Mouse (Mus musculus): ENCODE data around the gene Bmyc. TPM values are rescaled to one million over a fixed set of nuclear protein-coding genes. Genes with fewer than 3 reads are reported as not detected.
"Not testable (repeated sequence)": the region's sequence is repeated elsewhere in the genome, so short reads cannot be mapped to it uniquely, and the experiment has no call there.

Bmyc gene
- total and polyA plus RNA-seq, 2 experiments, result 1.0 to 4.7 TPM

DNA sequence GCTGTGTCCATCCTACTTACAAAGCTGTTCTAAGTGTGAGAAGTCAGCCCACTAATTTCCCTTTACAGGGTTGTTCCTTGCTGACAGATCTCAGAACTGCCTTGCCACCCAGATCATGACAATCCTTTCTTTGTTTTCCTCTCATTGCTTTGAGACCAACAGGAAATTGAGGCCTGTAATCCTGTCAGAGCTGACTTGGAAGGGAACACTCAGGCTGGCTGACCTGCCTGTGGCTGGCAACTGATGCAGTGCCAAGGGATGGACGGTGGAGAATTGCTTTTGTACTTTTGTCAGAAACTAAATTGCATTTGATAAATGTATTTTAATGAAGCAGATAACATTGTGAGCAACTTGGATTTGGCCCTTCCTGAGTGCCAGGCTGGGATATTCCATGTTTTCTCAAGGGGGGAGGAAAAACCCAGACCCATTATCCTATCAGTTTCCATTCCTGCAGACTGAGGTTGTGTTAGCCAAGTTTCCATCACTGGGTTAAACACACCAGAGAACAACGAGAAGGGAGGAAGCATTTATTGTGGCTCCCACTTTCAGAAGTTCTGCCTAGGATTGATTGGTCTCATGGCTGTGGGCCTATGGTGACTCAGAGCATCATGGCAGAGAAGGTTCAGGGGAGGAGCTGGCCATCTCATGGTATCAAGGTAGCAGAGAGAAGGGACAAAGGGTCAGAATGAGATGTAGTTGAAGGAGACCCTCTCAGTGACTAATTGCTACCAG, 26.8 kb downstream of the Bmyc start:
- Histone ChIP-seq H3K9ac (ENCODE audit: low read depth, low read length) (no peak overlapping the region), H3K79me2 (ENCODE audit: control insufficient read depth, insufficient read depth, low read length) (no peaks in the 10 kb centered on the region), H3K4me1 (ENCODE audit: control insufficient read depth, insufficient read depth, low read length) (no peaks in the 10 kb centered on the region), H3K36me3 (ENCODE audit: control insufficient read depth, insufficient read depth, low read length) (no peaks in the 10 kb centered on the region), H3K27ac (replicated peaks; ENCODE audit: insufficient read depth, low read depth, low read length) (no peak overlapping the region), H3K27me3 (ENCODE audit: control insufficient read depth, insufficient read depth, low read length) (no peaks in the 10 kb centered on the region), H3K4me3 (ENCODE audit: insufficient read depth, low read depth, low read length) (no peak overlapping the region)
- no peak for DNase-seq (ENCODE audit: extremely low read depth, low read depth, low spot score)
- 62% methylated on average over 2 of the region's 2 CpGs for WGBS
- TF ChIP-seq POLR2A (IDR thresholded peaks at IDR 0.05; ENCODE audit: extremely low read depth, insufficient read depth, low read length) (no peak), CTCF (IDR thresholded peaks at IDR 0.05; ENCODE audit: low read depth, low read length) (no peak)

DNA sequence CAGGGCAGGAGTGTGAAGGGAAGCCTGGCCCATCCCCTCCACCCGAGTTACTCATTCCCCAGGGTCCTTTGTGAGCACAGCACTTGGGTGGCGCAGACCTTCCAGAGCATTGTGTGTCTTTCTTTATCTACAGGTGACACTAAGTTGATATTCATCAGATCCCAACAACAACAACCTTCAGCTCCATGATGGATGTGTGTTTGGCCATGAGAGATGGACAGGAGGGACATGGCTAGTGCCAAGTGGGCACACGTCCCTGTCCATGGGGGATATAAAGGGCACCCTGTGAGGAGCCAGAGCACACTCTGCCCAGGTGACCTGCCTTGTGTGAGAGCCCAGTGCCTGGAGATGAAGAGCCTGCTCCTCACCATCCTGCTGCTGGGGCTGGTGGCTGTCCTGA, 30.2 kb downstream of the Bmyc start, which contains the start of gene Obp2b:
Gene Obp2b (plus strand): TSS at position 301 of the 400 bp plus-strand sequence.
- DNase-seq (ENCODE audit: extremely low read depth, low read depth, low spot score); H3K9ac ChIP-seq (ENCODE audit: low read depth, low read length); H3K27ac ChIP-seq (replicated peaks; ENCODE audit: insufficient read depth, low read depth, low read length); H3K4me3 ChIP-seq (ENCODE audit: insufficient read depth, low read depth, low read length); H3K4me1 ChIP-seq (ENCODE audit: control insufficient read depth, insufficient read depth, low read length); H3K27me3 ChIP-seq (ENCODE audit: control insufficient read depth, insufficient read depth, low read length); H3K36me3 ChIP-seq (ENCODE audit: control insufficient read depth, insufficient read depth, low read length); H3K79me2 ChIP-seq (ENCODE audit: control insufficient read depth, insufficient read depth, low read length): not testable (repeated sequence)
- 62% methylated on average over 3 of the region's 3 CpGs for WGBS

DNA sequence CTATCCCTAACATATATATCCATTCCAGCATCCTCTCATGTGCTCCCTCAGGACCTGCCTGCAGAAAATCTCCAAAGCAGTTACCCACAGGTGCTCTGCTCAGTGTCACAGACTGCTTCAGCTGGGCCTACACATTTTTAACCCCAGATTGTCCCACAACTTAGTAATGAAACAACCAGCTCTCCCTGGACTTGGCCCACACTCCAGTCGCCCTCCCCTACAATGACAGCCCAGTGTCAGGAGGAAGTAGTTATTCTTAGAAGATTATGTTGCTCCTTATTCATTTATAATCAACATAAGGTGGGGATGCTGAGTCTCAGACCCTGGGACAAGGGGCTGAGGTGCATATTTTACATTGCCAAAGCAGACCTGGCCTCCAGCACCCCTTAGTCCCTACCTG, 35.1 kb downstream of the Bmyc start:
- no peak overlapping the region for H3K4me3 ChIP-seq (ENCODE audit: insufficient read depth, low read depth, low read length)
- no peaks in the 10 kb centered on the region for H3K79me2 ChIP-seq (ENCODE audit: control insufficient read depth, insufficient read depth, low read length)
- WGBS, result 41% methylated on average over 1 of the region's 1 CpGs
- H3K27me3 ChIP-seq (ENCODE audit: control insufficient read depth, insufficient read depth, low read length), result no peaks in the 10 kb centered on the region
- H3K9ac ChIP-seq (ENCODE audit: low read depth, low read length), result no peak overlapping the region
- H3K27ac ChIP-seq (replicated peaks; ENCODE audit: insufficient read depth, low read depth, low read length), result no peak overlapping the region
- TF ChIP-seq POLR2A (IDR thresholded peaks at IDR 0.05; ENCODE audit: extremely low read depth, insufficient read depth, low read length), result no peak
- TF ChIP-seq CTCF (IDR thresholded peaks at IDR 0.05; ENCODE audit: low read depth, low read length), result no peak
- H3K4me1 ChIP-seq (ENCODE audit: control insufficient read depth, insufficient read depth, low read length), result no peaks in the 10 kb centered on the region
- no peaks in the 10 kb centered on the region for H3K36me3 ChIP-seq (ENCODE audit: control insufficient read depth, insufficient read depth, low read length)
- no peak for DNase-seq (ENCODE audit: extremely low read depth, low read depth, low spot score)

DNA sequence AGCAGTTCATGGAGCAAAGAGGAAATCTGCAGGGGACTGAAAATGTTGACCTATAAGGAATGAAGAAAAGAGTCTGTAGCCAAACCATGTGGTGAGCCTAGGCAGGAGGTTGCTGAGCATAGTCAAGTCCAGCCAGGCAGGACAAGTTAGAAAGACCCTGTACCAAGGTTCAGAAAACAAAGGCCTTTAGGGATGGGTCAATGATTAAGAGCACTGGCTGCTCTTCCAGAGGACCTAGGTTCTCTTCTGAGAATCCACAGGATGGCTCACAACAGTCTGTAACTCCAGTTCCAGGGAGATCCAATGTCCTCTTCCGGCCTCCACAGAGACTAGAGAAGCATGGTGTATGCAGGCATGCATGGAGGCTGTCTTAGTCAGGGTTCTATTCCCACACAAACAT, 47.7 kb downstream of the Bmyc start:
- DNase-seq (ENCODE audit: extremely low read depth, low read depth, low spot score), result no peak
- 89% methylated on average over 1 of the region's 1 CpGs for WGBS
- no peak overlapping the region for H3K9ac ChIP-seq (ENCODE audit: low read depth, low read length)
- TF ChIP-seq POLR2A (IDR thresholded peaks at IDR 0.05; ENCODE audit: extremely low read depth, insufficient read depth, low read length), result no peak
- no peak for TF ChIP-seq CTCF (IDR thresholded peaks at IDR 0.05; ENCODE audit: low read depth, low read length)
- H3K27me3 ChIP-seq (ENCODE audit: control insufficient read depth, insufficient read depth, low read length), result no peaks in the 10 kb centered on the region
- no peaks in the 10 kb centered on the region for H3K36me3 ChIP-seq (ENCODE audit: control insufficient read depth, insufficient read depth, low read length)
- H3K4me1 ChIP-seq (ENCODE audit: control insufficient read depth, insufficient read depth, low read length), result no peaks in the 10 kb centered on the region
- no peak overlapping the region for H3K27ac ChIP-seq (replicated peaks; ENCODE audit: insufficient read depth, low read depth, low read length)
- no peaks in the 10 kb centered on the region for H3K79me2 ChIP-seq (ENCODE audit: control insufficient read depth, insufficient read depth, low read length)
- no peak overlapping the region for H3K4me3 ChIP-seq (ENCODE audit: insufficient read depth, low read depth, low read length)

Other genes starting within 250 kb of the Bmyc start
- 0.18 and 0.54 TPM in 2 replicates for gene Clic3, start 249.9 kb upstream of the Bmyc start, total RNA-seq (2014; rRNA removed)
- gene Clic3, start 249.9 kb upstream of the Bmyc start, polyA plus RNA-seq (2012; rRNA removed), result 6.2 and 9.2 TPM in 2 replicates
- gene Paxx, start 245.6 kb upstream of the Bmyc start, total RNA-seq (2014; rRNA removed), result 30.6 and 36.8 TPM in 2 replicates
- gene Paxx, start 245.6 kb upstream of the Bmyc start, polyA plus RNA-seq (2012; rRNA removed), result 173 and 181 TPM in 2 replicates
- 7.7 and 8.9 TPM in 2 replicates for gene Ptgds, start 236.7 kb upstream of the Bmyc start, total RNA-seq (2014; rRNA removed)
- gene Ptgds, start 236.7 kb upstream of the Bmyc start, polyA plus RNA-seq (2012; rRNA removed), result 18.7 and 40.2 TPM in 2 replicates
- gene Lcn12, start 212.8 kb upstream of the Bmyc start, total RNA-seq (2014; rRNA removed), result 0.40 TPM in 1 of 2 replicates, not detected in the other
- gene Lcn12, start 212.8 kb upstream of the Bmyc start, polyA plus RNA-seq (2012; rRNA removed), result 0.25 and 0.27 TPM in 2 replicates
- 18.6 and 24.0 TPM in 2 replicates for gene Fbxw5, start 206.0 kb upstream of the Bmyc start, total RNA-seq (2014; rRNA removed)
- gene Fbxw5, start 206.0 kb upstream of the Bmyc start, polyA plus RNA-seq (2012; rRNA removed), result 18.8 and 19.4 TPM in 2 replicates
- 589 and 721 TPM in 2 replicates for gene C8g, start 205.0 kb upstream of the Bmyc start, total RNA-seq (2014; rRNA removed)
- gene C8g, start 205.0 kb upstream of the Bmyc start, polyA plus RNA-seq (2012; rRNA removed), result 881 and 939 TPM in 2 replicates
- 4.0 and 5.2 TPM in 2 replicates for gene Traf2, start 159.8 kb upstream of the Bmyc start, total RNA-seq (2014; rRNA removed)
- 7.0 and 9.9 TPM in 2 replicates for gene Traf2, start 159.8 kb upstream of the Bmyc start, polyA plus RNA-seq (2012; rRNA removed)
- 206 and 247 TPM in 2 replicates for gene Edf1, start 148.9 kb upstream of the Bmyc start, total RNA-seq (2014; rRNA removed)
- gene Edf1, start 148.9 kb upstream of the Bmyc start, polyA plus RNA-seq (2012; rRNA removed), result 153 and 186 TPM in 2 replicates
- gene Mamdc4, start 131.9 kb upstream of the Bmyc start, total RNA-seq (2014; rRNA removed), result 7.5 and 7.8 TPM in 2 replicates
- gene Mamdc4, start 131.9 kb upstream of the Bmyc start, polyA plus RNA-seq (2012; rRNA removed), result 1.5 and 2.0 TPM in 2 replicates
- gene Phpt1, start 131.5 kb upstream of the Bmyc start, total RNA-seq (2014; rRNA removed), result 6.7 and 8.2 TPM in 2 replicates
- 38.3 and 39.4 TPM in 2 replicates for gene Phpt1, start 131.5 kb upstream of the Bmyc start, polyA plus RNA-seq (2012; rRNA removed)
- gene Ajm1, start 125.0 kb upstream of the Bmyc start, total RNA-seq (2014; rRNA removed), result not detected in 2 replicates
- gene Ajm1, start 125.0 kb upstream of the Bmyc start, polyA plus RNA-seq (2012; rRNA removed), result 0.06 and 0.07 TPM in 2 replicates
- 11.7 and 15.4 TPM in 2 replicates for gene Rabl6, start 98.2 kb upstream of the Bmyc start, total RNA-seq (2014; rRNA removed)
- gene Rabl6, start 98.2 kb upstream of the Bmyc start, polyA plus RNA-seq (2012; rRNA removed), result 20.6 and 29.6 TPM in 2 replicates
- under 0.01 and 0.07 TPM in 2 replicates for gene Ccdc183, start 89.1 kb upstream of the Bmyc start, total RNA-seq (2014; rRNA removed)
- 0.06 TPM in 1 of 2 replicates, not detected in the other for gene Ccdc183, start 89.1 kb upstream of the Bmyc start, polyA plus RNA-seq (2012; rRNA removed)
- 40.0 and 40.9 TPM in 2 replicates for gene Tmem141, start 84.7 kb upstream of the Bmyc start, total RNA-seq (2014; rRNA removed)
- 28.5 and 30.9 TPM in 2 replicates for gene Tmem141, start 84.7 kb upstream of the Bmyc start, polyA plus RNA-seq (2012; rRNA removed)
- gene Fcna, start 78.7 kb upstream of the Bmyc start, total RNA-seq (2014; rRNA removed), result 35.4 and 63.2 TPM in 2 replicates
- 27.1 and 36.5 TPM in 2 replicates for gene Fcna, start 78.7 kb upstream of the Bmyc start, polyA plus RNA-seq (2012; rRNA removed)
- gene Lcn8, start 53.6 kb upstream of the Bmyc start, total RNA-seq (2014; rRNA removed), result not detected in 2 replicates
- gene Lcn8, start 53.6 kb upstream of the Bmyc start, polyA plus RNA-seq (2012; rRNA removed), result not detected in 2 replicates
- not detected in 2 replicates for gene Lcn5, start 48.8 kb upstream of the Bmyc start, total RNA-seq (2014; rRNA removed)
- gene Lcn5, start 48.8 kb upstream of the Bmyc start, polyA plus RNA-seq (2012; rRNA removed), result not detected in 2 replicates
- not detected in 2 replicates for gene Lcn6, start 30.0 kb upstream of the Bmyc start, total RNA-seq (2014; rRNA removed)
- not detected in 2 replicates for gene Lcn6, start 30.0 kb upstream of the Bmyc start, polyA plus RNA-seq (2012; rRNA removed)
- not detected in 2 replicates for gene Lcn10, start 24.0 kb upstream of the Bmyc start, total RNA-seq (2014; rRNA removed)
- not detected in 2 replicates for gene Lcn10, start 24.0 kb upstream of the Bmyc start, polyA plus RNA-seq (2012; rRNA removed)
- not detected in 2 replicates for gene Obp2a, start 6.7 kb upstream of the Bmyc start, total RNA-seq (2014; rRNA removed)
- not detected in 2 replicates for gene Obp2a, start 6.7 kb upstream of the Bmyc start, polyA plus RNA-seq (2012; rRNA removed)
- gene Obp2b, start 30.3 kb downstream of the Bmyc start, total RNA-seq (2014; rRNA removed), result not detected in 2 replicates
- gene Obp2b, start 30.3 kb downstream of the Bmyc start, polyA plus RNA-seq (2012; rRNA removed), result not detected in 2 replicates
- gene Lcn3, start 58.8 kb downstream of the Bmyc start, total RNA-seq (2014; rRNA removed), result not detected in 2 replicates
- not detected in 2 replicates for gene Lcn3, start 58.8 kb downstream of the Bmyc start, polyA plus RNA-seq (2012; rRNA removed)
- gene Lcn11, start 70.3 kb downstream of the Bmyc start, total RNA-seq (2014; rRNA removed), result not detected in 2 replicates
- gene Lcn11, start 70.3 kb downstream of the Bmyc start, polyA plus RNA-seq (2012; rRNA removed), result not detected in 2 replicates
- gene Gm13539, start 75.5 kb downstream of the Bmyc start, total RNA-seq (2014; rRNA removed), result not detected in 2 replicates
- not detected in 2 replicates for gene Gm13539, start 75.5 kb downstream of the Bmyc start, polyA plus RNA-seq (2012; rRNA removed)
- gene Glt6d1, start 109.1 kb downstream of the Bmyc start, total RNA-seq (2014; rRNA removed), result not detected in 2 replicates
- gene Glt6d1, start 109.1 kb downstream of the Bmyc start, polyA plus RNA-seq (2012; rRNA removed), result not detected in 2 replicates
- gene Lcn9, start 116.4 kb downstream of the Bmyc start, total RNA-seq (2014; rRNA removed), result not detected in 2 replicates
- gene Lcn9, start 116.4 kb downstream of the Bmyc start, polyA plus RNA-seq (2012; rRNA removed), result not detected in 2 replicates
- gene Sohlh1, start 140.5 kb downstream of the Bmyc start, total RNA-seq (2014; rRNA removed), result not detected in 2 replicates
- not detected in 2 replicates for gene Sohlh1, start 140.5 kb downstream of the Bmyc start, polyA plus RNA-seq (2012; rRNA removed)
- under 0.01 TPM in 1 of 2 replicates, not detected in the other for gene Kcnt1, start 157.0 kb downstream of the Bmyc start, total RNA-seq (2014; rRNA removed)
- gene Kcnt1, start 157.0 kb downstream of the Bmyc start, polyA plus RNA-seq (2012; rRNA removed), result 0.02 and 0.11 TPM in 2 replicates

Data from liver, adult 2 months (tissue).